ENCODE assay signal across 20 mouse cellular contexts in genomic region chr15:61139151-61139550, GRCm38 (mm10).
DNase-seq lines count a peak whose midpoint lies in the region; ATAC-seq and TF ChIP-seq lines count a peak whose summit lies in the region.
"Had no signal": no experiment of that assay in that cellular context is flagged by ENCODE, and none has a peak within 500 bp of the region (broad histone marks: within the 10 kb centered on the region; RNA-seq: fewer than 3 reads in every experiment).

No protein-coding gene starts in this region.

- CTCF ChIA-PET in Patski (lab: Charles Lee), result no interaction called here

- H3K4me2 ChIP-seq in myocyte (ENCODE audit: low read depth), result peak overlapping the region; percentile 18
- H3K4me2 ChIP-seq: embryonic facial prominence, embryonic 15.5 days; forebrain, embryonic 12.5 days; heart, embryonic 11.5 days; heart, embryonic 15.5 days; hindbrain, embryonic 13.5 days had no signal

- in situ Hi-C loops in Patski (cut with MboI; ENCODE audit: low pct_unique_long_range_greater_than_20kb), result no loop called here

- 96% methylated on average over 5 of the region's 5 CpGs for WGBS in thymus, adult 2 months

- no peak for TF ChIP-seq CTCF in Patski (IDR thresholded peaks at IDR 0.05)
- TF ChIP-seq CTCF in thymus, adult 2 months (IDR thresholded peaks at IDR 0.05; ENCODE audit: borderline replicate concordance, control insufficient read depth, extremely low read depth, insufficient read depth, low read length, poor library complexity), result no peak

- no peak overlapping the region for H3K4me3 ChIP-seq in myocyte
- H3K4me3 ChIP-seq in thymus, adult 2 months (ENCODE audit: control insufficient read depth, insufficient read depth, low read length), result no peak overlapping the region
- H3K4me3 ChIP-seq: embryonic facial prominence, embryonic 15.5 days; forebrain, embryonic 12.5 days; heart, adult 2 months; heart, embryonic 15.5 days; hindbrain, embryonic 13.5 days had no signal

- no peaks in the 10 kb centered on the region for H3K79me2 ChIP-seq in myocyte (ENCODE audit: control insufficient read depth, insufficient read depth)

- no peak for TF ChIP-seq POLR2A in myocyte (IDR thresholded peaks at IDR 0.05; ENCODE audit: insufficient read length, low read depth)
- no peak for TF ChIP-seq POLR2A in thymus, adult 2 months (IDR thresholded peaks at IDR 0.05; ENCODE audit: control insufficient read depth, extremely low read depth, insufficient read depth, low read length, poor library complexity)

- ATAC-seq in Patski, result peak; percentile 21
- ATAC-seq: forebrain, embryonic 16.5 days; intestine, embryonic 16.5 days had no signal

- H3K27me3 ChIP-seq in Patski, result no peaks in the 10 kb centered on the region
- H3K27me3 ChIP-seq in myocyte (ENCODE audit: control insufficient read depth, insufficient read depth, insufficient read length), result no peaks in the 10 kb centered on the region
- H3K27me3 ChIP-seq in thymus, adult 2 months (ENCODE audit: control insufficient read depth, insufficient read depth, low read length), result no peaks in the 10 kb centered on the region
- H3K27me3 ChIP-seq: embryonic facial prominence, embryonic 15.5 days; forebrain, embryonic 12.5 days; heart, embryonic 15.5 days; hindbrain, embryonic 13.5 days had no signal

- no peaks in the 10 kb centered on the region for H3K4me1 ChIP-seq in thymus, adult 2 months (replicated peaks; ENCODE audit: control insufficient read depth, insufficient read depth, low read length)
- H3K4me1 ChIP-seq: forebrain, embryonic 12.5 days had no signal

- POLR2A ChIA-PET in Patski (lab: Charles Lee), result no interaction called here

- no peak overlapping the region for H3K27ac ChIP-seq in thymus, adult 2 months (ENCODE audit: control insufficient read depth, insufficient read depth, low read length)
- H3K27ac ChIP-seq: embryonic facial prominence, embryonic 15.5 days; forebrain, embryonic 12.5 days; heart, adult 2 months; heart, embryonic 15.5 days; hindbrain, embryonic 13.5 days had no signal

- peak; percentile 10 for DNase-seq in adrenal gland, postnatal 14 days
- no peak for DNase-seq in adrenal gland, adult 18-20 months (ENCODE audit: low spot score in 2 of 2)
- DNase-seq in 3T3-L1 (ENCODE audit: low read depth, low spot score), result peak; percentile 51
- DNase-seq in Patski (ENCODE audit: low read depth, low spot score), result no peak
- no peak for DNase-seq in frontal cortex, postnatal 36 days (ENCODE audit: low spot score in 2 of 2)
- DNase-seq in thymus, adult 2 months, result no peak
- DNase-seq: cerebellum, adult 11-12 months; cerebellum, adult 9-10 months; cerebellum, postnatal 25 days; gastrocnemius, postnatal 14 days; heart, adult 2 months; heart, postnatal 14 days had no signal

- H3ac ChIP-seq in myocyte (ENCODE audit: control insufficient read depth, insufficient read length), result no peak overlapping the region

- no peaks in the 10 kb centered on the region for H3K36me3 ChIP-seq in myocyte (ENCODE audit: control insufficient read depth, insufficient read depth)
- no peaks in the 10 kb centered on the region for H3K36me3 ChIP-seq in thymus, adult 2 months (ENCODE audit: control insufficient read depth, insufficient read depth, low read length)
- H3K36me3 ChIP-seq: embryonic facial prominence, embryonic 15.5 days; forebrain, embryonic 12.5 days; heart, embryonic 15.5 days; hindbrain, embryonic 13.5 days had no signal

TF ChIP-seq in myocyte, 11 proteins besides CTCF, POLR2A, EP300 and RAD21:
- no peak for TF ChIP-seq E2F4 (IDR thresholded peaks at IDR 0.05; ENCODE audit: insufficient read depth)
- TF ChIP-seq MYOD1 (IDR thresholded peaks at IDR 0.05; ENCODE audit: control insufficient read depth in 1 of 3, insufficient read length in 2 of 3, low read depth in 2 of 3), result no peak
- no peak for TF ChIP-seq MYOG (IDR thresholded peaks at IDR 0.05; ENCODE audit: control insufficient read depth in 1 of 3, insufficient read depth in 1 of 3, insufficient read length in 2 of 3, low read depth in 2 of 3)
- TF ChIP-seq USF1 (IDR thresholded peaks at IDR 0.05; ENCODE audit: low read depth), result no peak

Comparison
In these comparisons a context has a peak if more than half of its experiments do, and no peak if none do; other contexts are left out.
1. DNase-seq: peak in adrenal gland, postnatal 14 days (single experiment) and 3T3-L1 (single experiment); none in adrenal gland, adult 18-20 months (0 of 2), Patski (single experiment), frontal cortex, postnatal 36 days (0 of 2) and thymus, adult 2 months (single experiment).